Mouse (Mus musculus) kidney, adult 2 months (tissue): Measurements from ENCODE around the gene Scaper. TPM values are rescaled to one million over a fixed set of nuclear protein-coding genes. Genes with fewer than 3 reads are reported as not detected.

Source experiments
- DNase-seq: peaks from one replicate; pipeline ENCODE4 v3.0.0; 2021
- H3K27ac ChIP-seq: fragments of 200-500 bp; 2 replicates; pipeline ENCODE4 v1.5.1; 2012; ENCODE audit warnings: low read depth, low read length, control low read depth, inconsistent platforms; ENCODE audit not compliant: insufficient read depth
- H3K27me3 ChIP-seq: fragments of 200-500 bp; replicated peaks from 2 replicates; pipeline ENCODE4 v1.6.1; 2012; ENCODE audit warnings: mild to moderate bottlenecking, moderate library complexity, low read length, inconsistent platforms; ENCODE audit not compliant: control insufficient read depth, insufficient read depth
- H3K36me3 ChIP-seq: fragments of 200-500 bp; 2 replicates; pipeline ENCODE4 v1.6.1; 2012; ENCODE audit warnings: mild to moderate bottlenecking, moderate library complexity, low read length, inconsistent platforms; ENCODE audit not compliant: control insufficient read depth, insufficient read depth
- H3K4me1 ChIP-seq: fragments of 200-500 bp; 2 replicates; pipeline ENCODE4 v1.6.1; 2011; ENCODE audit warnings: low read length; ENCODE audit not compliant: control insufficient read depth, insufficient read depth
- H3K4me3 ChIP-seq: fragments of 200-500 bp; 2 replicates; pipeline ENCODE4 v1.5.1; 2011; ENCODE audit warnings: mild to moderate bottlenecking, low read depth, low read length, control low read depth; ENCODE audit not compliant: insufficient read depth
- CTCF ChIP-seq: fragments of 200-500 bp; conservative IDR thresholded peaks from 2 replicates; pipeline ENCODE4 v1.5.1; 2011; ENCODE audit warnings: low read depth, mild to moderate bottlenecking, control low read depth, low read length, moderate library complexity, mixed read lengths; ENCODE audit not compliant: insufficient read depth, insufficient read length
- POLR2A ChIP-seq: fragments of 200-500 bp; IDR thresholded peaks from one replicate; pipeline ENCODE4 v1.6.1; 2011; ENCODE audit warnings: low read depth, low read length, control low read depth
- WGBS: fragments of 180-500 bp; shearing (Covaris S2); methylation state at CpG from one replicate; pipeline ENCODE4 v1.1.7; 2018; 5-methylcytosine and 5-hydroxymethylcytosine counted together
- polyA plus RNA-seq: library from polyadenylated mRNA; depleted of rRNA; stranded (reverse); fragments of >200 nt; gene quantifications from 2 replicates; pipeline ENCODE4 v1.2.3, GENCODE M21; 2012

The Scaper gene
- polyA plus RNA-seq, 1 experiment, result 4.1 TPM

DNA sequence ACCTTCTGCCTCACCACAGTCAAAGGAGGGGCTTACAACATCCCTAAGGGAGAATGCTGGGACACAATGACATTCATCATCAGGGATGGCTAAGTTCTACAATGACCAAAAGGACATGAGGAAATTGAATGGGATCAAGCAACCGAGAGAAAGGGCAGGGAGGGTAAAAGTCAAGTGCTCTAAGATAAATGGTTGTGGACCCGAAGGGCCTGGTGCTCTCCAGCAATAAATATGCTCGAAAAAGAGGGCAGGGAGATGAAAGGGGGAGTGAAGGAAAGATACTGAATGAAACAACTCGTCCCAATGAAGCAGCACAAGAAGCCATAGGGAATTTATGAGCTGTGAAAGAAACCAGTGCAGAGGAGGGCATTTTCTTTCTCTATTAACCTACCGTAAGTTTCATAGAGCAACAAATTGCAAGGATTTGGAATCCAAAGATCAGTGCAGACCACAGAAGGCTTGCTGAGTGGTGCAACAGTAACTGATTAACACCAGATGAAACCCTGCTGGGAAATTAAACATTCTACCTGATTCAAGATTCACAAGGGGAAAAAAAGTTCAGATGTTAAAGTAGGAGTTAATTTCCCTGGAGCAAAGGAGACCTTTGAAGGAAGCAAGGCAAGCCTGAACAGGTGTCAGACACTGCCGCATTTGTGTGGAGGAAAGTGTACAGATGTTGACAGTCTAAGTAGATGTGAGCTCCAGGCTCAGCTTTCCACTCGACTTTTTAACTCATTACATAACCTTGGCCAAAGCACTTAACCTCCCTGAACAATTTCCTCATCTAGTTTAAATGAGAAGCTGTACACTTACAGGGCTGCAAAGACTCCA lies 329.0 kb downstream of the Scaper start:
- peak; percentile 62 for DNase-seq
- Histone ChIP-seq H3K27me3 (no peaks in the 10 kb centered on the region), H3K36me3 (no peaks in the 10 kb centered on the region), H3K4me1 (peaks cover 10% of the 10 kb centered on the region; the same call in 1 of the 2 replicates), H3K4me3 (no peak overlapping the region), H3K27ac (peak overlapping the region; percentile 74)
- TF ChIP-seq CTCF (no peak), POLR2A (no peak)
- 25% methylated on average over 7 of the region's 7 CpGs for WGBS

DNA sequence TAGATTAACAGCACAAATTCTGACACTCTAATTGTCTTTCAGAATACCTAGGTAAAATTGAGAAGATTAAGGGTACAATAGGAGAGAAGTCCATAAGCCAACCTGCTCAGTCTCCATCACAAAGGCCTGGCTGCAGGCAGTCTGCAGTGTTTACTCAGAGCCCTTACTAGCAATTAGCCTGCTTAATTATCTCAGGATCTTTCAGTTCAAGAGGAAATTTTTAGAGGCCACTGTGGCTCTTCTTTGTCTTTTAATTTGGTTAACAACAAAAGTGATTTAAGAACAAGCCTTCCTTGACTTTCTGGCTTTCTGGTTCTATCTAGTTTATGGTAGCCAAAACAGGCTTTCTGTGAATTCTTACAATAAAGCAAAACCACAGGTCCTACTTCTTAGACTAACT lies 339.3 kb downstream of the Scaper start:
- DNase-seq, result no peak
- Histone ChIP-seq H3K36me3 (no peaks in the 10 kb centered on the region), H3K27ac (no peak overlapping the region), H3K27me3 (no peaks in the 10 kb centered on the region), H3K4me3 (no peak overlapping the region), H3K4me1 (no peaks in the 10 kb centered on the region)
- TF ChIP-seq POLR2A (no peak), CTCF (no peak)

DNA sequence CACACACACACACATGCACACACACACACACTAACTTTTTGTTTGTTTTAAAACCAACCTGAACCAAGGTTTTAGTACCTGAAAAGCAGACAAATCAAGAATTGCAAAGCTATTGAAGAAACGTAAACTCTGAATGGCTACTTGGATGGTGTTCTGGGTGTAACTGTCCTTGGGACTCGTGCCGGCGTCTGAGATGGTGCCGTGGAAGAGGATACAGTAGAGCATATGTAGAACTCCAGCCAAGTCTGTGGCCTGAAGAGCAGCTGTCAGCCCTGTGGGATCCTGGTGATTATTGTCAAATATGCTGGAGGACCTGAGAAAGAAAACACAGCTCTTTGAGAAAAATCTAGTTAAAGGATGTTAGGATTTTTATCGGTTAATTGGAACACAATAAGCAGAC lies 351.8 kb downstream of the Scaper start:
- TF ChIP-seq POLR2A (no peak), CTCF (no peak)
- Histone ChIP-seq H3K27me3 (no peaks in the 10 kb centered on the region), H3K4me1 (no peaks in the 10 kb centered on the region), H3K4me3 (no peak overlapping the region), H3K36me3 (no peaks in the 10 kb centered on the region), H3K27ac (no peak overlapping the region)
- WGBS, result 98% methylated on average over 6 of the region's 6 CpGs
- no peak for DNase-seq

DNA sequence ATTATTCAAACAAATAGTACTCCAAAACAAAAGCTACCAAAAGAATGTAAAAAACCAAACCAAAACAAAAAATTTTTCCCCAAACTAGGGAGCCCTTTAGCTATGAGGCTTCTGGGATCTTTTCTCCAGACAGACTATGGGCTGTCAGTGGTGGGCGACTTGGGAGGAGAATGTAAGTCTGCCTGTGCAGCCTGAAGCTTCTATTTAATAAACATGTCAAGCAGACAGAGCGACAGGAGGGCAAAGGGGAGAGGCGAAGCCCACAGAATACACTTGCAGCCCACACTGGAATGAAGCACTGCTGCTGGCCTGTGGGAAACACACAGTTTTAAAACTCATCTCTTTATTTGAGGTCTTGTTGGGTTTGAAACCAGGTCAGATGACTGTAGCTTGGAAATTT lies 356.5 kb downstream of the Scaper start:
- WGBS, result 85% methylated on average over 3 of the region's 3 CpGs
- TF ChIP-seq CTCF (no peak), POLR2A (no peak)
- H3K36me3 ChIP-seq, result no peaks in the 10 kb centered on the region

DNA sequence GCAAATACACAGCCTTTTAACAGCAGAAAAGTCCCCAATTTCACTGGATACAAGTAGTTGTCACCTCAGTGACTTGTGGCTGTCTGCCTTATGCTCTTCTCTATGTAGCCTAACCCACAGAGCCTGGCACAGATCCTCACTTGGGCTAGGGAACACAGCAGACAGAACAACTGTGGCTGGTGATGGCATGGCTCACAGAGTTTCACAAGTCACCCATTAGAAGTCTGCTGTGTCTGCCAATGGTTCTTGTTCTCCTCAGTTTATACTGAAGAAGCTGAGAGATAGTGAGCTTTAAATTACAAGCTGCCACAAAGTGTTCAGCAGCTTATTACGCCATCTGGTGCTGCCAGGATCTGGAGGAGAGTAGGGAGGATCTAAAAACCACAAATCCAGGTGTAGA lies 361.3 kb downstream of the Scaper start:
- 100% methylated on average over 1 of the region's 1 CpGs for WGBS
- no peak for DNase-seq
- TF ChIP-seq POLR2A (no peak), CTCF (no peak)
- no peak overlapping the region for H3K27ac ChIP-seq
- no peaks in the 10 kb centered on the region for H3K27me3 ChIP-seq
- H3K4me1 ChIP-seq, result no peaks in the 10 kb centered on the region
- H3K4me3 ChIP-seq, result no peak overlapping the region
- no peaks in the 10 kb centered on the region for H3K36me3 ChIP-seq

More for the DNA sequence above, 356.5 kb downstream of the Scaper start:
- no peak overlapping the region for H3K4me3 ChIP-seq
- H3K4me1 ChIP-seq, result no peaks in the 10 kb centered on the region
- H3K27me3 ChIP-seq, result no peaks in the 10 kb centered on the region
- H3K27ac ChIP-seq, result no peak overlapping the region
- no peak for DNase-seq

DNA sequence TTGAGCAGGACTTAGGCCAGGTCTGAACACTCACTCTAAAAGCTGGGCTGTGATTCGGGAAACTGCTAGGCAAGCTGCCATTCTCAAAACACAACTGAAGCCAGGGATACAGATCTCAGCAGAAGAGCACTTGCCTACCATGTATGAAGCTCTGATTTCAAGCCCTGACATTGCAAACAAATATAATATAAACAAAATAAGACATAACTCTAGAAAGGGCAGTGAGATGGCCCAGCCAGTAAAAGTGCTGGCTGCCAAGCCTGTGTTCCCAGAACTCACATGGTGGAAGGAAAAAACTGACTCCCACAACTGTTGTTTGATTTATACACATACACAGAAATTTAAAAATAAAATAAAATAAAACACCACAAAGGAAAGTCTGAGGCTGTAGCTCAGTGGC lies 366.8 kb downstream of the Scaper start:
- no peaks in the 10 kb centered on the region for H3K36me3 ChIP-seq
- no peak for DNase-seq
- TF ChIP-seq POLR2A (no peak), CTCF (no peak)
- no peaks in the 10 kb centered on the region for H3K4me1 ChIP-seq
- 79% methylated on average over 1 of the region's 1 CpGs for WGBS
- no peak overlapping the region for H3K27ac ChIP-seq
- no peak overlapping the region for H3K4me3 ChIP-seq
- H3K27me3 ChIP-seq, result no peaks in the 10 kb centered on the region

DNA sequence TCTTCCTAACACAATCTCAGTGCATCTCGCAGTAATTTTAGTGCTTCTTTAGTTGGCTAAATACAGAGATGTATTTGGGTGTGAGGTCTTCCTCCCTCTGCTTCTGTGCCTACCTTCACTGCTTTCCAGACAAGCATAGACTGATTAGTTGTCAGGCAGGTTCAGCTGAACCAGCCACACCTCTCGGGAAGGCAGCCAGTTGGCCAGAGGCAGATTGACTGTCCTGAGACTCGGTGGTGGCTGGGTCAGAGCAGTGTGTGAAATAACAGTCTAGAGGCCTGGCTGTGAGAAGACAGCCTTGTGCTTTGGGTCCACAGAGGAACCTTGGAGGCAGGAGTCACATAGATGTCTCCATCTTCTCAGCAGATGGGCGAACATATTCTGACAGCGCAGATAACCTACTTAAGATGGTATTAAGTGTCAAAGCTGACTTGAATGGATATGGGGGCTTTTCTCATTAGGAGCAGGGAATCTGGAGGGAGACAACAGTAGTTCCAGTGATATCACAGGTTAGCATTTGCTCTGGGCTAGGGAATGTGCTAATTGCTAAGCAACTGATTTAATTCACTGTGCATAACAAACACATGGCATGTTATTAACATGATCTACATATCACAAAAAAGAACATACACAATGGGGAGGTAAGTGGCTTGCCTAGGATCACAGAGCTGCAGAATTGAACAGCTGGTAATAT lies 369.3 kb downstream of the Scaper start:
- 74% methylated on average over 5 of the region's 5 CpGs for WGBS
- DNase-seq, result peak; percentile 10
- Histone ChIP-seq H3K27me3 (no peaks in the 10 kb centered on the region), H3K27ac (no peak overlapping the region), H3K4me1 (no peaks in the 10 kb centered on the region), H3K4me3 (no peak overlapping the region), H3K36me3 (no peaks in the 10 kb centered on the region)
- no peak for TF ChIP-seq POLR2A
- TF ChIP-seq CTCF, result no peak
